Mouse (Mus musculus): ENCODE results near the gene Ttc9b.
"Not testable (repeated sequence)": the region's sequence is repeated elsewhere in the genome, so short reads cannot be mapped to it uniquely, and the experiment has no call there.

Gene Ttc9b

GRCm38 (mm10) chr7:27653681-27654437 is at the start of gene Ttc9b:
Gene Ttc9b (plus strand): TSS chr7:27653915.
- DNase-seq (ENCODE audit: low spot score), result no peak

- DNase-seq (ENCODE audit: low spot score), result no peak
Measured at GRCm38 (mm10) chr7:27604661-27605348, 48.9 kb upstream of the Ttc9b start.

- DNase-seq (ENCODE audit: low spot score), result no peak
Measured at GRCm38 (mm10) chr7:27605499-27606285, 48.0 kb upstream of the Ttc9b start.

GRCm38 (mm10) chr7:27606481-27607254 is 47.0 kb upstream of the Ttc9b start:
- DNase-seq (ENCODE audit: low spot score), result no peak

GRCm38 (mm10) chr7:27607580-27607979 is 46.1 kb upstream of the Ttc9b start:
- DNase-seq (ENCODE audit: low spot score), result no peak

GRCm38 (mm10) chr7:27608130-27608529 is 45.6 kb upstream of the Ttc9b start:
- DNase-seq (ENCODE audit: low spot score), result no peak

GRCm38 (mm10) chr7:27609285-27609684 is 44.4 kb upstream of the Ttc9b start:
- no peak for DNase-seq (ENCODE audit: low spot score)

- no peak for DNase-seq (ENCODE audit: low spot score)
Measured at GRCm38 (mm10) chr7:27609688-27610087, 44.0 kb upstream of the Ttc9b start.

- no peak for DNase-seq (ENCODE audit: low spot score)
Measured at GRCm38 (mm10) chr7:27610370-27610769, 43.3 kb upstream of the Ttc9b start.

- no peak for DNase-seq (ENCODE audit: low spot score)
Measured at GRCm38 (mm10) chr7:27610871-27611270, 42.8 kb upstream of the Ttc9b start.

- DNase-seq (ENCODE audit: low spot score), result no peak
Measured at GRCm38 (mm10) chr7:27612940-27613339, 40.8 kb upstream of the Ttc9b start.

- DNase-seq (ENCODE audit: low spot score), result no peak
Measured at GRCm38 (mm10) chr7:27613751-27614499, 39.8 kb upstream of the Ttc9b start.

- DNase-seq (ENCODE audit: low spot score), result no peak
Measured at GRCm38 (mm10) chr7:27621028-27621427, 32.7 kb upstream of the Ttc9b start.

- no peak for DNase-seq (ENCODE audit: low spot score)
Measured at GRCm38 (mm10) chr7:27622234-27622633, 31.5 kb upstream of the Ttc9b start.

GRCm38 (mm10) chr7:27624967-27625366 is 28.7 kb upstream of the Ttc9b start:
- no peak for DNase-seq (ENCODE audit: low spot score)

- no peak for DNase-seq (ENCODE audit: low spot score)
Measured at GRCm38 (mm10) chr7:27627707-27628106, 26.0 kb upstream of the Ttc9b start.

GRCm38 (mm10) chr7:27628190-27628589 is 25.5 kb upstream of the Ttc9b start:
- no peak for DNase-seq (ENCODE audit: low spot score)

- DNase-seq (ENCODE audit: low spot score), result not testable (repeated sequence)
Measured at GRCm38 (mm10) chr7:27628816-27629215, 24.9 kb upstream of the Ttc9b start.

- no peak for DNase-seq (ENCODE audit: low spot score)
Measured at GRCm38 (mm10) chr7:27631439-27631838, 22.3 kb upstream of the Ttc9b start.

GRCm38 (mm10) chr7:27633166-27633565 is 20.5 kb upstream of the Ttc9b start:
- no peak for DNase-seq (ENCODE audit: low spot score)

- DNase-seq (ENCODE audit: low spot score), result no peak
Measured at GRCm38 (mm10) chr7:27634691-27635090, 19.0 kb upstream of the Ttc9b start.

All from urinary bladder, postnatal 10 days (tissue).